Mouse (Mus musculus) neutrophil, adult 5-6 weeks (primary cell): ENCODE data around the gene Rpia. TPM values are rescaled to one million over a fixed set of nuclear protein-coding genes. Genes with fewer than 3 reads are reported as not detected.
"Not testable (repeated sequence)": the region's sequence is repeated elsewhere in the genome, so short reads cannot be mapped to it uniquely, and the experiment has no call there.

Source experiments
- ATAC-seq: fragments of 151-379, 151-347 bp; 2 replicates; pipeline ENCODE4 v1.8.0; 2017; ENCODE audit warnings: mild to moderate bottlenecking, moderate TSS enrichment; ENCODE audit not compliant: insufficient number of reproducible peaks, poor library complexity, low FRiP score, severe bottlenecking; ENCODE audit errors: extremely low read depth
- total RNA-seq: library from RNA; stranded (forward); fragments of 200-1000 nt; gene quantifications from 2 replicates; pipeline ENCODE4 v1.2.3, GENCODE M21; 2017

Gene Rpia
- 77.1 and 79.0 TPM in 2 replicates for total RNA-seq

DNA sequence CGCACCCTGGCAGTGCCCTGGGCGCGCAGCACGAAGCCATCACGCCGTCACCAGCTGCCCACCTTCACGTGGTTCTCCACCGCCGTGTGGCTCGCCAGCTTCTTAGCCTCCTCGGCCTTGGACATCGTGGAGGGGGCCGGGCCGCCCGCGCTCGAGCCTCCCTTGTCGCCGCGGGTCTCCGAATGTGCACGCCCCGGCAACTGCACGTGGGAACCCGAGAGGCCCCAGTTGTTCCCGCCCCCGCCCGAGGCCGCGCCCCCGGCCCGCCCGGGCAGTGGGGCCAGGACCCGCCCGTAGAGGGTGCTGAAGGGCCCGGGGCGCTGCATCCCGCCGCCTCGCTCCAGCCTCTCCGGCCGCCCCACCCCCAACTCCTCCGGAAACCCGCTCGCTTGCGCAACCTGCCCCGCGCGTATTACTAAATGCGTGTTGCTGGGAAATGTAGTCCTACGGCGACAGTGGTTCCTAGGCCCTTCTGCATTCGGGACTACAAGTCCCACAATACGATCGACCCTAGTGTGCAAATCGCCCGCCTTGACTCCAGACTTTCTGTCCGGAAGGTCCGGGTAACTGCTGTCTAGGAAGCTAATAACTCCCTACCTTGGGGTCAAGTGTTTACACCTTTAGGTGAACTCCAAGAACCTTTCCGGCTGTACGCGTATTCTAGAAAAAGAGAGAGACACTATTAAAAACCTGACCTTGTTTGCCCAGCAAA lies at the start of gene Rpia:
Rpia (minus strand) TSS at position 409 of the 712 bp plus-strand sequence.
- peak; percentile 94 for ATAC-seq

GRCm38 (mm10) chr6:70840281-70840680 lies 48.2 kb upstream of the Rpia start:
- ATAC-seq = no peak

- ATAC-seq = no peak
Measured at GRCm38 (mm10) chr6:70838532-70838931, 46.5 kb upstream of the Rpia start.

DNA sequence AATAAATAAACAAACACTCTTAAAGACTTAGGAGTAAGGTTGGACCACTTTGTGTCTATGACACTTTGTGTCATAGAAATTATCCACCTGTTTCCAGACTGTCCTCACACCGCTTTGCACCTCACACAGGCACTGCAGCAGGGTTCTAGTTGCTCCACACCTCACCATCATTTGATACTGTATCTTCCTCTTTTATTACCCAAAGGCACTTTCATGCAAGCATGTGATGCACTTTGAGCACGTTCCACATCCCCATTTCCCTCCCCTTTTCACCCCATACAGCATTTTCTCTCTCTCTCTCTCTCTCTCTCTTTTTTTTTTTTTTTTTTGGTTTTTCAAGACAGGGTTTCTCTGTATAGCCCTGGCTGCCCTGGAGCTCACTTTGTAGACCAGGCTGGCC lies 45.3 kb upstream of the Rpia start:
- no peak for ATAC-seq

DNA sequence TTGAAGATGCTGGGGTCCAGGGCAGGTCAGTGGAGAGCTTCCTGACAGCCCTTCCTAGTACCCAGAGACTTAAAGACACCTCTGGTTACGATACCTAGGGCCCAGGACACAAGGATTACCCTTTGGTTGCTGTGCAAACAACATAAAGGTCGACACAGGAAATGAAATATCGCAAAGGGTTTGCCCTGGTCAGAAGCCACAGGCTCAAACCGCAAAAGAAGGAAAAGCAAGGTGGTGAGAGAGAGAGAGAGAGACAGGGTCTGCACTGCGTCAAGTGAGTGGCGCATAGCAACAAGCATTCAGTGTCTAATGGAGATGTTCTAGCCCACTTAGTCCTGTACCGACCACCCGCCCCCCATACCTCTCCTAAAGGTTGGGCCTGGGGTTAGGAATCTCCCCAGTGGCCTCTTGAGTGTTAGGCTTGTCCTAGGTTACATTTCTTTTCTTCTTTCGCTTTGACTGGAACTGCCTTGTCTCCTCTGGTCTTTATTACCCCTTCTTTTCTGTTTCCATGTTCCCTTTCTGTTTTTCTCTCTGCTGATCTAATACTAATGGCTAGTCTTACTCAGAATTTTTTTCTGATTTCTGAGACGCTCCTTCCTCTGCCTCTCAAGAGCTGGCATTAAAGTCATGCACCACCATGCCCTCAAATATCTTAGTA lies 39.3 kb upstream of the Rpia start:
- ATAC-seq = no peak

DNA sequence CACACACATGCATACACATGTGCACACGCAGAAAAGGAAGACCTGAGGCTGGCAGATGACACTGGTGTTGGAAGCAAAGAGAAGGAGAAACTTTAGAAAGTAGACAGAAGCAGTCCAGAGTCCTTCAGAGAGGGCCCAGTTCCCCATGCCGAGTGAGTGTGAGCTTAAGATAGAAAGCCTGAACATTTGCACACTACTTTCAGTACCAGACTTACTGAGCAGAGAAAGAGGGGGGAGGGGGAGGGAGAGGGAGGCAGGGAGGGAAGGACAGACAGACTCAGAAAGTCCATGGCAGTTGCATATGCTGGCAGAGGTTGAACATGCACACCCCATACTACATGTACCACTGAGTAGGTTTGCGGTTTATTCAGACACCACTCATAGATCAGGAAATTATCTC lies 38.5 kb upstream of the Rpia start:
- no peak for ATAC-seq

GRCm38 (mm10) chr6:70829451-70829850 lies 37.4 kb upstream of the Rpia start:
- no peak for ATAC-seq

GRCm38 (mm10) chr6:70824987-70825337 lies 32.9 kb upstream of the Rpia start:
- ATAC-seq = peak; percentile 63

- peak; percentile 88 for ATAC-seq
Measured at GRCm38 (mm10) chr6:70824085-70824986, 32.3 kb upstream of the Rpia start.

GRCm38 (mm10) chr6:70823277-70823676 lies 31.2 kb upstream of the Rpia start:
- not testable (repeated sequence) for ATAC-seq

- ATAC-seq = no peak
Measured at GRCm38 (mm10) chr6:70822386-70822910, 30.4 kb upstream of the Rpia start.

DNA sequence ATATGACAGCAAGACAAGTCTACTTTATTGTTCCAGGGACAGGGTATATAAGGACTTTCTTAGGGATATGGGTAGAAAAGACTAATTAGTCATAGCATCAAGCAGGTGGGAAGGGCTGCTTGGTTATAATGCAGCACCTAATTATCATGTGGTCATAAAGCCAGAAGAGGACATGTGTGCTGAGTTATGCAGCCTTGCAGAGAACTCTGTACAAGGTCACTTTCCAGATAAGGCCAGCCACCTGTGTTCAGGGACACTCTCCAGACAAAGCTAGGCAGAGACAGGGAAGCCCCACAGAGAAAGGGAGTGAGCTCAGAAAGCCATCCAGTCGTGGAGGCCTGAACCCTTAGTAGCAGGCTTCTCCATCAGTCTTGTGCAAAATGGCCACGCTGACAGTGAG lies 29.5 kb upstream of the Rpia start:
- no peak for ATAC-seq

- no peak for ATAC-seq
Measured at GRCm38 (mm10) chr6:70815471-70815870, 23.4 kb upstream of the Rpia start.

DNA sequence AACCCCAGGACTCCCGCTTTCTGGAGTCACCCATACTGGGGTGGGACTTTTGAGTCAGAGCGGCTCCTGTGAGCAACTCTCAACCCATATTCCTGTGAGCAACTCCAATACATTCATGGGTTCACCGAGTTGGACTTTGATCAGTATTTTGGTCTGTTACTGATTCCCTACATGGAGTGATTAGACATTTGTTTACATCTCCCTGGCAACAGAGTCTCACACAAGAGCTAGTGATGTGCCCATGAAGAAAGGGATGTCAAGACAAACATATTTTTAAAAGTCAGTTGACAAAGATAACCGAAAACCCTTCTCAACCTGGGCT lies 22.6 kb upstream of the Rpia start:
- no peak for ATAC-seq

GRCm38 (mm10) chr6:70813921-70814628 lies 22.0 kb upstream of the Rpia start:
- ATAC-seq = peak; percentile 91

DNA sequence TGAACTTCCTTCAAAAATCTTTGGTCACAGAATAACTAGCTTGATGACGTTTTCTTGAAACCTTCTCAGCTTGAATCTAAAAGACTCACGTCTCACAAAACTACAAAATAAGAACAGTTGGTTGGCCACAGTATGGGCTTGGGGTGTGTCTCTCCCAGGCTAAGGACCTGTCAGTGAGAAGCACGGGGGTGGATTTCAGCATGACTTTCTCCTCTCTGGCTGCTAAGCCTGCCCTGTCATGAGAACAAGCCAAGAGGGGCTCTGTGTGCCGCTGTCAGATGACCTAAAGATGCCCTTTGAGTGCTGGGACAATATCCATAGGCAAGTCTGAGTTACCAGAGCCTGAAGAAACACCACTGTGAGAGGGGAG lies 20.5 kb upstream of the Rpia start:
- no peak for ATAC-seq

GRCm38 (mm10) chr6:70811557-70812525 lies 19.8 kb upstream of the Rpia start:
- ATAC-seq = peak; percentile 70

DNA sequence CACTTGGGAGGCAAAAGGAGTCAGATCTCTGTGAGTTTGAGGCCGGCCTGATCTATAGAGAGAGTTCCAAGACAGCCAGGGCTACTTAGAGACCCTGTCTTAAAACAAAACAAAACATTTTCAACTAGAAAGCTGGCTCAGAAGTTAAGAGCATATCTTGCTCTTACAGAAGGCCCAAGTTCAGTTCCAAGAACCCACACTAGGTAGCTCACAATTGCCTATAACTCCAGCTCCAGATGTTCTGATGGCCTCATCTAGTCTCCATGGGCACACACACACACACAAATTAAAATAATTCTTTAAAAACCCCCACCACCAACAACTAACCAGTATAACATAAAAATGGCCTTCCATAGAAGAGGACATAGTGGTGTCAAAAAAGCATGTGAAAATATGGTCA lies 18.5 kb upstream of the Rpia start:
- ATAC-seq = no peak
